9 mouse cellular contexts compared by ENCODE assay signal in the genomic region with DNA sequence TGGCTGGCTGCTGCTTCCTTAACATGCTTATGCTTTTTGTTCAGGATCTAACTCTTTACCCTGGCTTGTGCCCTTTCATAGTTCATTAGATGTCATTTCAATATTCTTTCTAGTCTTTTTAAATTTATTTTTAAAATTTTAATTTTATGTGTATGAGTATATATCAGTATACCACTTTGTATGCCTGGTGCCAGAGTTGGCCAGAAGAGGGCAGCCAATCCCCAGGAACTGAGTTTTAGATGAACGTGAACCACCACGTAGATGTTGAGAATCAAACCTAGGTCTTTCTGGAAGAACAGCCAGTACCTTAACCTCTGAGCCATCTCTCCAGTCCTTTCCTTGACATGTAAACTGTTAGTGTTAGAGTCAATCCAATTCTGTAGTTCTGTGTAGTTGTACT. TPM values are rescaled to one million over a fixed set of nuclear protein-coding genes. Genes with fewer than 3 reads are reported as not detected.
DNase-seq lines count a peak whose midpoint lies in the region; ATAC-seq and TF ChIP-seq lines count a peak whose summit lies in the region.
"Had no signal": no experiment of that assay in that cellular context is flagged by ENCODE, and none has a peak within 500 bp of the region (broad histone marks: within the 10 kb centered on the region; RNA-seq: fewer than 3 reads in every experiment).

No protein-coding gene starts in this region.

- no peaks in the 10 kb centered on the region for H3K9me3 ChIP-seq in intestine, postnatal 0 days (ENCODE audit: control insufficient read depth)
- no peaks in the 10 kb centered on the region for H3K9me3 ChIP-seq in intestine, embryonic 15.5 days
- no peaks in the 10 kb centered on the region for H3K9me3 ChIP-seq in G1E (replicated peaks)
- H3K9me3 ChIP-seq in liver, embryonic 14.5 days (ENCODE audit: control insufficient read depth, low read length), result no peaks in the 10 kb centered on the region
- no peaks in the 10 kb centered on the region for H3K9me3 ChIP-seq in forebrain, embryonic 14.5 days (replicated peaks; ENCODE audit: control insufficient read depth, low read length)
- no peaks in the 10 kb centered on the region for H3K9me3 ChIP-seq in hindbrain, embryonic 13.5 days

- 88% methylated on average over 2 of the region's 2 CpGs for WGBS in intestine, postnatal 0 days
- WGBS in intestine, embryonic 15.5 days, result 86% methylated on average over 2 of the region's 2 CpGs
- 72% methylated on average over 2 of the region's 2 CpGs for WGBS in liver, embryonic 14.5 days (ENCODE audit: insufficient replicate concordance)
- 88% methylated on average over 2 of the region's 2 CpGs for WGBS in forebrain, embryonic 14.5 days
- 96% methylated on average over 2 of the region's 2 CpGs for WGBS in hindbrain, embryonic 13.5 days

- H3K4me3 ChIP-seq in intestine, postnatal 0 days (ENCODE audit: low read depth, low read length), result no peak overlapping the region
- no peak overlapping the region for H3K4me3 ChIP-seq in intestine, embryonic 15.5 days (replicated peaks)
- no peak overlapping the region for H3K4me3 ChIP-seq in G1E (ENCODE audit: low read depth, low read length)
- no peak overlapping the region for H3K4me3 ChIP-seq in liver, embryonic 14.5 days (ENCODE audit: insufficient read depth in 1 of 2, low read depth in 2 of 2, low read length in 2 of 2)
- H3K4me3 ChIP-seq in forebrain, embryonic 14.5 days (ENCODE audit: low read depth, low read length), result no peak overlapping the region
- H3K4me3 ChIP-seq in hindbrain, embryonic 13.5 days, result no peak overlapping the region
- H3K4me3 ChIP-seq: myocyte had no signal

- TF ChIP-seq CTCF in intestine, postnatal 0 days (IDR thresholded peaks at IDR 0.05; ENCODE audit: low read depth), result peak; percentile 59
- no peak for TF ChIP-seq CTCF in G1E (IDR thresholded peaks at IDR 0.05; ENCODE audit: low read depth, low read length)
- TF ChIP-seq CTCF in liver, embryonic 14.5 days (IDR thresholded peaks at IDR 0.05; ENCODE audit: low read depth), result peak; percentile 68

- no peak overlapping the region for H3K9ac ChIP-seq in intestine, postnatal 0 days (ENCODE audit: low read depth, low read length)
- no peak overlapping the region for H3K9ac ChIP-seq in intestine, embryonic 15.5 days
- H3K9ac ChIP-seq in liver, embryonic 14.5 days (replicated peaks), result no peak overlapping the region
- H3K9ac ChIP-seq in forebrain, embryonic 14.5 days (ENCODE audit: low read length), result no peak overlapping the region
- H3K9ac ChIP-seq in hindbrain, embryonic 13.5 days, result no peak overlapping the region

- TF ChIP-seq EP300 in liver, embryonic 14.5 days (IDR thresholded peaks at IDR 0.05; ENCODE audit: low read depth), result no peak

- no peaks in the 10 kb centered on the region for H3K36me3 ChIP-seq in intestine, postnatal 0 days (ENCODE audit: control insufficient read depth, insufficient read depth)
- no peaks in the 10 kb centered on the region for H3K36me3 ChIP-seq in intestine, embryonic 15.5 days
- peaks cover 44% of the 10 kb centered on the region for H3K36me3 ChIP-seq in G1E (replicated peaks)
- H3K36me3 ChIP-seq in liver, embryonic 14.5 days (replicated peaks; ENCODE audit: control insufficient read depth, insufficient read depth, low read depth), result peaks cover under 1% of the 10 kb centered on the region; the same call in 1 of the 2 replicates
- H3K36me3 ChIP-seq in forebrain, embryonic 14.5 days (ENCODE audit: control insufficient read depth, insufficient read depth, low read length), result no peaks in the 10 kb centered on the region
- no peaks in the 10 kb centered on the region for H3K36me3 ChIP-seq in hindbrain, embryonic 13.5 days

- no peak overlapping the region for H3K27ac ChIP-seq in intestine, postnatal 0 days (ENCODE audit: low read depth, low read length)
- no peak overlapping the region for H3K27ac ChIP-seq in intestine, embryonic 15.5 days
- H3K27ac ChIP-seq in liver, embryonic 14.5 days, result no peak overlapping the region
- no peak overlapping the region for H3K27ac ChIP-seq in forebrain, embryonic 14.5 days (ENCODE audit: low read depth, low read length)
- H3K27ac ChIP-seq in hindbrain, embryonic 13.5 days, result no peak overlapping the region

- ATAC-seq in intestine, postnatal 0 days, result no peak
- no peak for ATAC-seq in intestine, embryonic 15.5 days
- ATAC-seq in G1E (ENCODE audit: extremely low read depth, insufficient number of reproducible peaks, low FRiP score, poor library complexity, severe bottlenecking), result peak; percentile 49
- peak; percentile 47; the same call in 1 of the 2 replicates for ATAC-seq in liver, embryonic 14.5 days (ENCODE audit: insufficient read depth)
- ATAC-seq in forebrain, embryonic 14.5 days, result no peak
- ATAC-seq in hindbrain, embryonic 13.5 days (ENCODE audit: low FRiP score), result no peak

- DNase-seq in G1E (ENCODE audit: low spot score), result no peak
- DNase-seq in liver, embryonic 14.5 days (ENCODE audit: low read depth in 3 of 3, low spot score in 3 of 3), result no peak
- peak; percentile 50 to 79 for DNase-seq in spleen, postnatal 4 days (ENCODE audit: low spot score in 2 of 2)
- no peak for DNase-seq in urinary bladder, postnatal 36 days (ENCODE audit: low spot score in 2 of 2)
- DNase-seq in forebrain, embryonic 14.5 days (ENCODE audit: low spot score), result no peak

- H3K4me1 ChIP-seq in intestine, postnatal 0 days (replicated peaks; ENCODE audit: control insufficient read depth, insufficient read depth, low read length), result no peaks in the 10 kb centered on the region
- H3K4me1 ChIP-seq in intestine, embryonic 15.5 days (replicated peaks), result no peaks in the 10 kb centered on the region
- peaks cover 9% of the 10 kb centered on the region for H3K4me1 ChIP-seq in G1E (ENCODE audit: insufficient read depth, low read depth, low read length)
- H3K4me1 ChIP-seq in liver, embryonic 14.5 days (replicated peaks; ENCODE audit: control insufficient read depth in 2 of 2, insufficient read depth in 2 of 2, low read length in 1 of 2), result peaks cover 0 to under 1% of the 10 kb centered on the region in 2 experiments; a peak in 1 of 4 replicates
- no peaks in the 10 kb centered on the region for H3K4me1 ChIP-seq in forebrain, embryonic 14.5 days (ENCODE audit: control insufficient read depth, insufficient read depth, low read length)
- H3K4me1 ChIP-seq in hindbrain, embryonic 13.5 days (replicated peaks), result no peaks in the 10 kb centered on the region

- H3K4me2 ChIP-seq in intestine, postnatal 0 days (replicated peaks; ENCODE audit: low read depth), result no peak overlapping the region
- no peak overlapping the region for H3K4me2 ChIP-seq in intestine, embryonic 15.5 days (replicated peaks)
- H3K4me2 ChIP-seq in liver, embryonic 14.5 days (ENCODE audit: low read depth), result no peak overlapping the region
- H3K4me2 ChIP-seq in forebrain, embryonic 14.5 days (ENCODE audit: low read length), result no peak overlapping the region
- no peak overlapping the region for H3K4me2 ChIP-seq in hindbrain, embryonic 13.5 days

- no peaks in the 10 kb centered on the region for H3K27me3 ChIP-seq in intestine, postnatal 0 days (replicated peaks; ENCODE audit: control insufficient read depth, insufficient read depth, low read length)
- no peaks in the 10 kb centered on the region for H3K27me3 ChIP-seq in intestine, embryonic 15.5 days (replicated peaks)
- no peaks in the 10 kb centered on the region for H3K27me3 ChIP-seq in G1E (ENCODE audit: insufficient read depth, low read length)
- H3K27me3 ChIP-seq in liver, embryonic 14.5 days (ENCODE audit: control insufficient read depth, insufficient read depth, low read length), result no peaks in the 10 kb centered on the region
- H3K27me3 ChIP-seq in forebrain, embryonic 14.5 days (replicated peaks; ENCODE audit: control insufficient read depth, insufficient read depth, low read length), result no peaks in the 10 kb centered on the region
- no peaks in the 10 kb centered on the region for H3K27me3 ChIP-seq in hindbrain, embryonic 13.5 days

RNA-seq across cellular contexts. Expression of a gene that starts 14.1 kb away (rescaled TPM):
- 8.0 and 9.6 TPM in 2 replicates for polyA plus RNA-seq in intestine, postnatal 0 days (2015; fragmentation: Nextera tagmentation; extraction: Ambion mirVana)
- polyA plus RNA-seq in intestine, embryonic 15.5 days (2015; fragmentation: Nextera tagmentation; extraction: Ambion mirVana), result 9.6 and 11.4 TPM in 2 replicates
- total RNA-seq in G1E (2014; fragmentation: Nextera tagmentation), result 47.9 and 53.0 TPM in 2 replicates
- total RNA-seq in G1E (2017), result 16.7 and 20.7 TPM in 2 replicates
- polyA plus RNA-seq in G1E (2012), result 18.4 and 19.5 TPM in 2 replicates
- polyA plus RNA-seq in liver, embryonic 14.5 days (2012; rRNA removed), result 4.6 and 6.6 TPM in 2 replicates
- polyA plus RNA-seq in liver, embryonic 14.5 days (2014; fragmentation: Nextera tagmentation; extraction: Ambion mirVana), result 9.4 and 9.6 TPM in 2 replicates
- polyA plus RNA-seq in forebrain, embryonic 14.5 days (2014; fragmentation: Nextera tagmentation; extraction: Ambion mirVana), result 12.4 and 14.3 TPM in 2 replicates
- 10.7 and 12.5 TPM in 2 replicates for polyA plus RNA-seq in hindbrain, embryonic 13.5 days (2015; fragmentation: Nextera tagmentation; extraction: Ambion mirVana)

RNA-seq across cellular contexts. Expression of a gene that starts 30.0 kb away (rescaled TPM):
- 10.7 and 11.1 TPM in 2 replicates for polyA plus RNA-seq in intestine, postnatal 0 days (2015; fragmentation: Nextera tagmentation; extraction: Ambion mirVana)
- polyA plus RNA-seq in intestine, embryonic 15.5 days (2015; fragmentation: Nextera tagmentation; extraction: Ambion mirVana), result 38.0 and 44.2 TPM in 2 replicates
- total RNA-seq in G1E (2014; fragmentation: Nextera tagmentation) (52.4 and 74.6 TPM in 2 replicates), G1E (2017) (31.1 and 41.7 TPM in 2 replicates)
- polyA plus RNA-seq in G1E (2012), result 5.8 and 6.6 TPM in 2 replicates
- 29.9 and 38.0 TPM in 2 replicates for polyA plus RNA-seq in liver, embryonic 14.5 days (2012; rRNA removed)
- polyA plus RNA-seq in liver, embryonic 14.5 days (2014; fragmentation: Nextera tagmentation; extraction: Ambion mirVana), result 99.8 and 113 TPM in 2 replicates
- polyA plus RNA-seq in forebrain, embryonic 14.5 days (2014; fragmentation: Nextera tagmentation; extraction: Ambion mirVana), result 93.7 and 94.7 TPM in 2 replicates
- 65.5 and 68.0 TPM in 2 replicates for polyA plus RNA-seq in hindbrain, embryonic 13.5 days (2015; fragmentation: Nextera tagmentation; extraction: Ambion mirVana)

RNA-seq across cellular contexts. Expression of a gene that starts 58.8 kb away (rescaled TPM):
- polyA plus RNA-seq in intestine, postnatal 0 days (2015; fragmentation: Nextera tagmentation; extraction: Ambion mirVana), result 31.2 and 33.1 TPM in 2 replicates
- polyA plus RNA-seq in intestine, embryonic 15.5 days (2015; fragmentation: Nextera tagmentation; extraction: Ambion mirVana), result 47.2 and 47.9 TPM in 2 replicates
- total RNA-seq in G1E (2014; fragmentation: Nextera tagmentation) (128 and 145 TPM in 2 replicates), G1E (2017) (110 and 130 TPM in 2 replicates)
- polyA plus RNA-seq in G1E (2012), result 57.3 and 87.8 TPM in 2 replicates
- polyA plus RNA-seq in liver, embryonic 14.5 days (2012; rRNA removed), result 10.5 and 20.3 TPM in 2 replicates
- polyA plus RNA-seq in liver, embryonic 14.5 days (2014; fragmentation: Nextera tagmentation; extraction: Ambion mirVana), result 27.5 and 31.4 TPM in 2 replicates
- polyA plus RNA-seq in forebrain, embryonic 14.5 days (2014; fragmentation: Nextera tagmentation; extraction: Ambion mirVana), result 74.5 and 79.5 TPM in 2 replicates
- polyA plus RNA-seq in hindbrain, embryonic 13.5 days (2015; fragmentation: Nextera tagmentation; extraction: Ambion mirVana), result 68.2 and 70.9 TPM in 2 replicates

Comparison
In these comparisons a context has a peak if more than half of its experiments do, and no peak if none do; other contexts are left out.
1. ATAC-seq: peak in G1E (single experiment) and liver, embryonic 14.5 days (single experiment); none in intestine, postnatal 0 days (single experiment), intestine, embryonic 15.5 days (single experiment), forebrain, embryonic 14.5 days (single experiment) and hindbrain, embryonic 13.5 days (single experiment).
2. DNase-seq: peak in spleen, postnatal 4 days (2 of 2); none in G1E (single experiment), liver, embryonic 14.5 days (0 of 3), urinary bladder, postnatal 36 days (0 of 2) and forebrain, embryonic 14.5 days (single experiment).